Mouse (Mus musculus) T-helper 1 cell (primary cell): Measurements from ENCODE around the gene Fam32a.

Experiments used
- in situ Hi-C: fragments of 300-600 bp; cut with MboI, MseI; formaldehyde crosslinking; loops from one replicate; pipeline ENCODE4 v1.15.1; 2025; ENCODE audit warnings: high pct_unique_total_duplicates

Fam32a gene

DNA sequence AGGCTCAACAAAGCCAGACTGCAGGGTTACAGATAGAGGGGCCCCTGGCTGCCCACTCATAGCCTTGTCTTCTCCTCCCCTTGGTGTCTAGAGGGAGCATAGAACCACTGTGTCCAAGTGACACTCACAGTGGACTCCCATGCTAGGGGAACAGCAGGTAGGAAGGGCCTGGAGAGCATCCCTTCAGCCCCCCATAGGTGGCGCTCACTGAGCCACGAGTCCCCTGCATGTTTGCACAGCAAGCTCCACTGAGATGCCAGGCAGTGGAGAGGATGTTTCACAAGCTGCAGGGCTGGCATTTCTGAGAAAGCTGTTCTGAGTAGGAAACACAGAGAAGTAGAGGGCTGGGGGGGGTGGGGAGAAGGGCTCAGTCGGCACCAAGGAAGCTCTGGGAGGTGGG lies 52.8 kb downstream of the Fam32a start:
- in situ Hi-C loops = no loop called here

DNA sequence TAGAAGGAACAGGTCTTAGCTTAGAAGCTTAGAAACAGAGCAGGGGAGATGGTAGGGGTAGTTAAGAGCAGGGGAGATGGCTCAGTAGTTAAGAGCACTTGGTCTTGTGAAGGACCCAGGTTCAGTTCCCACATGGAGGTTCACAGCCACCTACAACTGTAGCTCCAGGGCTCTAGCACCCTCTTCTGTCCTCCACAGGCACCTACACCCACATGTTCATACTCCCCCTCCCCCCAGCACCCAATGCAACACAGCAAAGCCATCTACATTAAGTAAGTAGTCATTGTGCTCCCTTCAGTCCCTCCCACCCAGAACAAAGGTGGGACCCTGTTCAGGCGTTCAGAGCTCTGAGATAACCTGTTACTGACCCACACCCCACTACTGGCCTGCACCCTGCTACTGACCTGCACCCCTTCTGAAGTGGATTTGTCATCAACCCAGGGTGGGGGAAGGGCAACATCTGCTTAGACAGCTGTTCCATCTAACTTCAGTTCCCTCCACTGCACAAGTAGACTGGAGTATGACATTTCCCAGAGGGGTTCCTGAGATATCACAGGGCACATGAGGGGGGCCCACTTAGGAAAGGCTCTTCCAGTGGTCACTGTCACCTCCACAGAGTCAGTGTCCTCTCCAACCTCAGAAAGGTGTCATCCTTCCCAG lies 53.7 kb downstream of the Fam32a start:
- in situ Hi-C loops = no loop called here

DNA sequence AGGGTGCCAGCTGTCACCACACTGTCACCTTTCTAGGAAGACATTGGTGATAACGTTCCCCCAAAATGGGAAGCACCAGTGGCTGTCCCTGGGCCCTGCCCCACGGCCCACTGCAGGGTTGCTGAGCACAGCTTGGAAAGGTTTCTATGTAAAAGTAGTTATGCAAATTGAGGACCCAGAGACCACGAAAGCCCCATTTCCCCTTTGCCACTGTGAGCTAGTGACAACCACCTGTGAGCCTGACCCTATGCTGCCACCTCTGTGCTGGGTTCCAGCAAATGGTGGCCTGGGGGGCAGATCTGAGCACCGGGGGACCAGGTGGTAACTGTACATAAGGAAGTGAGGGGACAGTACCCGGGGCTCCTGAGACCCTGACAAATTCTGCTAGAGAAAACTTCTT lies 54.3 kb downstream of the Fam32a start:
- in situ Hi-C loops = no loop called here
